Mouse (Mus musculus) brain, embryonic 14.5 days (tissue): ENCODE data around the gene Gm16503.

ENCODE experiments used
- CTCF ChIP-seq: fragments of 200-500 bp; IDR thresholded peaks from 2 replicates; pipeline ENCODE4 v1.5.1; 2012; ENCODE audit warnings: inconsistent platforms, mild to moderate bottlenecking, moderate library complexity, borderline replicate concordance; ENCODE audit not compliant: insufficient read depth, insufficient read length; ENCODE audit errors: extremely low read depth
- POLR2A ChIP-seq: fragments of 200-500 bp; IDR thresholded peaks from 2 replicates; pipeline ENCODE4 v1.6.1; 2012; ENCODE audit warnings: mild to moderate bottlenecking, inconsistent platforms, borderline replicate concordance; ENCODE audit not compliant: poor library complexity, insufficient read depth, insufficient read length, severe bottlenecking; ENCODE audit errors: extremely low read depth

DNA sequence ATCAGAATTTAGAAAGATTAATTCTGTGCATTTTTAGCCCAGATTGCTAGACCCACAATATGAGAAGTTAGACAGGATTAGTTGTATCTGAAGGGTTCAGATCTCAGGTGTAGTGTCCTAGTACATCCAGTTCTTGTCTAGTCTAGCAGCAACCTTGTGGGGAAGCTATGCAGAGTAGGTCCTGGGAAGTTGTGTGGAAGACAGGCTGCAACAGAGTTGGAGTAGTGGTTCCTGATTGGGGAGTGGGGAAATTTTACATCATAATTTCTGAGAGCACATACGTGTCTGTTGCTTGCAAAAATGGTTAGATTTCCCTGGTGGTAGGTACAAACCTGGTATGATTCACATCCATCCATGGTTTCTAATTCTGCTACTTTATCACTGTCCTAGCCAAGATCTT lies 14.9 kb upstream of the Gm16503 start:
- TF ChIP-seq CTCF: no peak
- no peak for TF ChIP-seq POLR2A
